Mouse (Mus musculus): ENCODE measurements around the gene Prickle2.

Prickle2 gene

DNA sequence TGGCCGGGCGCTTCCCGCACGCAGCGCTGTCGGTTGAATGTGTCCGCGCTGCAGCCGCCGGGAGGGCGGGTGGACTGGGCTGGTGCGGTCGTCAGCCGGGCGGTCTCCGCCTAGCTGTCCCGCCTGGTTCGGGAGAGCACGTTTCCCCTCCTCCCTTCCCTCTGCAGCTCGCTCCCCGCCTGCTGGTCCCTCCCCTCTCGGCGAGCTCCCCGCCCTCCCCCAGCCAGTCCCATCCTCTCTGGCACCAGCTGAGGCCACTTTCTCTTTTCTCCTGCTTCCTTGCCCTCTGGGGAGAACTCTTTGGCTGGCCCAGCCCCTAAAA, at the start of gene Prickle2:
Prickle2 (minus strand) TSS at position 11 of the 322 bp plus-strand sequence.
- DNase-seq, result peak; percentile 92

DNA sequence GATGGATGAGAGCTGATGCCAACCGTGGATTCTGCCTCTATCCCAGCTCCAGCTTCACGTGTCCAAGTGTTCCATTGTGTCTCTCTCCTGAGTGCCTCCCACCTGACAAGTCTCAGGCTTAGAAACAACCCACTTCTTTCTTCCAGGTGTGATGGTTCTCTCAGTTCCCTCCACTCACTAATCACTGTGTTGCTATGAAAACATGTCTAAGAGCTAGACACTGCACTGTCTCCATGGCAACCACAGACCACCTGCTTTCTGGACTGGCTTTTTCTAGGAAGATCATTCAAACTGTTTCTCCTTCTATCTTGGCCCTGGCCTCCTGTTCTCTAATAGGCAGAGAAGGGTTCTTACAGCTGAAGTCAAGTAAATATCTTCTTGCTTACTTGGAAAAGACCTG, 46.8 kb upstream of the Prickle2 start:
- no peak for DNase-seq

DNA sequence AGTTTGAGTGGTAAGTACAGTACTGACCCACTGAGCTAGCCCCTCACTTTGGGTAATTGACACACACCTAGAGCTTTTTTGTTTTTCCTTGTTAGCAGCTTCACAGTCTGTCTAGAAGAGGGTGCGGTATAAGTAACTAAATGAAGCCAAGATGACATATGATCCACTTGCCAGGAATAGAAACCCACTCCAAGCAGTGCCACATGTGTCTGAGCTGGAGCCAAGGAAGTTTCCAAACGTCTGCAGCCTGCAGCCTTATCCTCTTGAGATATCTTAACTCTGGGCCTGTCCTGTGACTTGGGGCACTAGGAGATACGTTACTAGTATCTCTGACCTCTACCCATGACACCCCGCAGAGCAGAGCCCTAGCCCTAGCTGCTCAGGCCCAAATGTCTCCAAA, 43.5 kb upstream of the Prickle2 start:
- DNase-seq, result no peak

DNA sequence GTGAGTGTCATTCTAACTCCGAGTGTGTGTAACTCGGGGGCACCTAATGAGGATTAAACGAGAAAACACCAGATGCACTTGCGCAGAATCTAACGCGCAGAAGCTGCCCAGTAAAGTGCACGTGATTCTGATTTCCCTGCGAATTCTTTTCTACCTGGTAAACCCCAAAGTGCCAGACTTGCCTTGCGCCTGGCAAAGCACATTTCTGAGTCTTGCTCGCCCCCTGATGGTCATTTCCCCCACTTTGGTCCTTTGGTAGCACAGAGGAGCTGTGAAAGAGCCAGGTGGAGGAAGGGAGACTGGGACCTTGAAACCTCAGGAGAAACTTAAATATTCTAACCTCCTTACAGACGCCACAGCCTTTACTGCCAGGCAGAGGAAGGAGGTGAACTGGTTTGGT, 37.6 kb upstream of the Prickle2 start:
- DNase-seq, result peak; percentile 80

- no peak for DNase-seq
Measured at GRCm38 (mm10) chr6:92737116-92737515, 31.2 kb upstream of the Prickle2 start.

- no peak for DNase-seq
Measured at GRCm38 (mm10) chr6:92733651-92734050, 27.7 kb upstream of the Prickle2 start.

- peak; percentile 74 for DNase-seq
Measured at GRCm38 (mm10) chr6:92728514-92728913, 22.6 kb upstream of the Prickle2 start.

DNA sequence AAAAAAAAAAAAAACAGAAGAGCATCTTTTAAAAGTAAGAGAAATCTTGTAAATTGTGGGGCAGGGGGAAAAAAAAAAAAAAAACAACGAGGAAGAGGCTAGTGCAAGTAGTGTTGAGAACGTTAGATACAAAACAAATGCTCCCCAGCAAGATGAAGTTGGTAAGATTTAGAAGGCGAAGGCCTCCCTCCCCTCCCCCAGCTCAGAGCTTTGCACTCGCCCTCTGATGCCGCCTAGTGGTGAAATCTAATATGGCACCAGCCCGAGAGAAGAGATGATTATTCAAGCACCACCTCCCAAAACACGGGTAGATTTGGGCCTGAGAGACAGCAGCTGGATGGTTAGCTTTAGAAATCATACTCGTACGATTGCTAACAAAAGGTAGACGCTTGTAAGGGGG, 22.1 kb upstream of the Prickle2 start:
- peak; percentile 95 for DNase-seq

DNA sequence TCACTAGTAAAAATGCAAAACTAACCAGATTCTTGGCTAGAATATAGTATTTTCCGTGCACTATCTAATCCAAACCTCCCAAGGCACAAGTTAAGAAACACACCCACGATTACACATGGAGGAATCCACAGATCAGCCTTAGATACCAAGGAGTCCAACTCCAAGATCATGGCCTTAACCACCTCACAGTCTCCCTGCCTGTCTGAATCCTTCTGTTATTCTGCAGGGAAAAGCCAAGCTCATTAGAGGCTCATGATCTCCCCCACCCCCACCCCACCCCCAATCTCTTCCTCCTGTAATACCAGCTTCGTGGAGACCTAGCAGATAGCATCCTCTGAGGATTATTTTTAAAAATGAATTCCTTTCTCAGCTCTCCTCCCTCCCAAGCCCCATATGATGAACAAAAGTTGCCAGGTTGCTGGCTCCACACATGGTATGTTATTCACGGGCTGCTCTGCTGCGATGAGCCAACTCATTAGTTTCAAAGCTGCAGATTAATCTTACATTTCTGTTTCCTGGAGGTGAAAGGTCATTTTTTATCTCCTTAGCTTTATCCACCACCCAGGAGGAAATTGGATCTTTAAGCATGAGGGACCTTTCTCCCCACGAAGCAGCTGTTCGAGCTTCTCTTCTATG, 21.5 kb upstream of the Prickle2 start:
- DNase-seq, result no peak

GRCm38 (mm10) chr6:92726121-92726520, 20.2 kb upstream of the Prickle2 start:
- DNase-seq, result peak; percentile 32

GRCm38 (mm10) chr6:92724394-92724793, 18.4 kb upstream of the Prickle2 start:
- no peak for DNase-seq

- DNase-seq, result no peak
Measured at GRCm38 (mm10) chr6:92715806-92716205, 9.9 kb upstream of the Prickle2 start.

DNA sequence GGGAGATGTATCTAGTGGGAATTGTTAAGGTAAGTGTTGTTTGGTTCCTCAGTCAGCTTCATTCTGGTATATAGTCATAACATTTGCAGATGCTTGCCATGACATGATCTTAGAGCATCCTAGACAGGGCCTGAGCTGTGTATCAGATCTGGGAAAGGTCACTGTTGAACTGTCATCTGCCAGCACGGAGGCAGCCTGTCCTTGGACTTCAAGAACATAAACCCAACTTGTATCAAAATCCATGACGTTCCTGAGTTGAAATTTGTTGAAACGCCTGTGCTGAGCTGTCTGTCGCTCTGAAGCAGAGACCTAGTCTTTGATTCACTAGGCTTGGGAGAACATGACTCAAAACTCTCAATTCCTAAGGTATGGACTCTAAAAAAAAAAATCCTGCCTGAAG, 8.8 kb upstream of the Prickle2 start:
- no peak for DNase-seq

DNA sequence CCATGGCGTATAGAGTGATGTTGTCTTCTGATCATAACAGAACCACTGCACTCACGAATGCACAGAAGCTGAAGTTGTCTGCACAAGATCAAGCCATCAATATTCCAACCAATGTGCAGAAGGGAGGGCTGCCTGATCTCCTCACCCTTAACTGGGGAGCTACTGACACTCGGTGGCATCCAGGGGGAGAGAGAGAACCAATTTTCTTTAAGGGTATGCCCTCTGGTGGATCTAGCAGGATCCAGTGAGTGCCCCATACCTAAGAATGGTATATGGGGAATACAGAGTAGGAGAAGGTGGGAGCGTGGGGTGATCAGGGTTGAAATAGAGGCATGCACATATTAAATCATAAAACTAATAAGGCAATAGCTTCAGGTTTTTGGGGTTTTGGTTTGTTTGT, 2.2 kb upstream of the Prickle2 start:
- no peak for DNase-seq

GRCm38 (mm10) chr6:92705353-92706144, 406 bp downstream of the Prickle2 start:
- DNase-seq, result peak; percentile 37

- peak; percentile 22 for DNase-seq
Measured at GRCm38 (mm10) chr6:92704810-92705209, 1.1 kb downstream of the Prickle2 start.

DNA sequence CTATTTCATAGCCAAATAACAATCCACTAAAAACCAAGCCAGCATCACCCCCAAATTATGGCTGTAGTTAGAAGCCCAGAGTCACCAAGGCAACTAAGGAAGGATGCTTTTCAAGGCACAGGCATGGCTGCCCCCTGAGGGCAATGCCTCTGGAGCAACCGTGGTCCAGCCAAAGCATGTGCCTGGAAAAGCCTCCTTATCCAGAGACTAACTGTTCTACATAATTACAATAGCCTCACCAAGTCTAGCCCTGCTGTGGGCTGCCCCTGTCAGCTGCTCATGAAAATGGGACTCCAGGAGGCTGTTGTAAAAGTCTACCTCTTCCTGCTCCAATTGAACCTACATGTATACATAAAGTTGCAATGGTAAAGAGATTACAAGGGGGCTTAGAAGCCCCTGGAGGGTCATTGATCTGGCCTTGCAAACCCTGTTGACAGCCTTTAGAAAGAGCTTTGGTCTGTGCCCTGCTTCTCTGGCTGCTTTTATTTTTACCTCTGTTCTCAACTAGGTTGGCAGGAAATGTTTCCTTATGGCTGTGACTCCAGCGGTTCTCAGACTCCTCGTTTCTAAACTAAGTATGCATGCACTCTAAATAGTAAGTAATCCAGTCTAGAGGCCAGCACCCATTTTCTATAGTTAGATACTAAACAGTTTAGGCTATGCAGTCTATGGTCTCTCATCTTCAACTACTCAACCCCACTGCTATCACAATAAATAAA, 6.3 kb downstream of the Prickle2 start:
- no peak for DNase-seq

- no peak for DNase-seq
Measured at GRCm38 (mm10) chr6:92697807-92698206, 8.1 kb downstream of the Prickle2 start.

GRCm38 (mm10) chr6:92687317-92687716, 18.6 kb downstream of the Prickle2 start:
- DNase-seq, result no peak

GRCm38 (mm10) chr6:92674394-92674925, 31.5 kb downstream of the Prickle2 start:
- DNase-seq, result peak; percentile 49

- DNase-seq, result no peak
Measured at GRCm38 (mm10) chr6:92670518-92671147, 35.3 kb downstream of the Prickle2 start.

GRCm38 (mm10) chr6:92669623-92670022, 36.3 kb downstream of the Prickle2 start:
- DNase-seq, result no peak

DNA sequence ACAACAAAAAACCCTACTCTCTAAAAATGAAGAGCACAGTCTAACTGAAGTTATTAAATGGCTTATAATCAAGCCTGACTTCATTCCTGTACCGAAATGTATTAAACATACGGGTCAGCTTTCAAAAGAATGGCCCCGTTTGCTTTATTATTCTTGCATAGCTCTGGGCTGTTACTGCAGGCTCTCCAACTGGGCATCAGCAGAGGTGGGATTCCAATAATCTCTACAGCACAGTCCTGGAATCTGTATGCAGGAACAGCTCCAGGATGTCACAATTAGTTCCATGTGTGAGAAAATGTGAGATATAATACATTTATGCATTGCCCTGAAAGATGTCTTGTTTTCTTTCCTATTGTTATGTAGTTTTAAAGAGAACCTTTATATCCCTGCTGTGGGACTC, 38.4 kb downstream of the Prickle2 start:
- DNase-seq, result no peak
